Mouse (Mus musculus): ENCODE data around the gene Nme7. TPM values are rescaled to one million over a fixed set of nuclear protein-coding genes. Genes with fewer than 3 reads are reported as not detected.

The Nme7 gene
- total and polyA plus RNA-seq, 2 experiments from 2014 or later, result 9.0 to 10.5 TPM

DNA sequence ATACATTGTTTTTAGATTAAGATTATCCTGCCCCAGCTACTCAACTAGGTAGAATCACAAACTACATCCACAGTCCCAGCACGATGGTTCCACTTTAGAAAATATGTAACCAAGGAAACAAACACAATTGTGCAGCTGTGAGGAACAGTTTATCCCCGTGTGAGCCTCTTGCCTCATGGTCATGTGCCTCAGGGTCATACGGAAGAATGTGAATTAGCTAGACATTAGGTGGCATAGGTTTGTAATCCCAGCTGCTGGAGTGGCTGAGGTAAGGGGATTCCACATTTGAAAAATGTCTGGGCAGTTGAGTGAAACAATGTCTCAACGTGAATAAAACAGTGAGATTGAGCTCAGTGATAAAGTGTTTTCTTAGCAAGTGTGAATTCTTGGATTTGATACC lies 93.8 kb downstream of the Nme7 start:
- no peak overlapping the region for H3K9ac ChIP-seq (replicated peaks; ENCODE audit: low read depth, low read length)
- no peaks in the 10 kb centered on the region for H3K27me3 ChIP-seq (ENCODE audit: control insufficient read depth, insufficient read depth, low read length)
- no peak for DNase-seq (ENCODE audit: low spot score)
- no peaks in the 10 kb centered on the region for H3K36me3 ChIP-seq (replicated peaks; ENCODE audit: control insufficient read depth, insufficient read depth, low read length)
- peaks cover 6% of the 10 kb centered on the region for H3K9me3 ChIP-seq (replicated peaks; ENCODE audit: control insufficient read depth, low read length)
- no peak for ATAC-seq (ENCODE audit: insufficient read depth, low read depth)
- whole genome bisulfite sequencing, result 36% methylated on average over 4 of the region's 4 CpGs
- no peak overlapping the region for H3K4me3 ChIP-seq (ENCODE audit: low read depth, low read length)
- no peak for TF ChIP-seq CTCF (IDR thresholded peaks at IDR 0.05; ENCODE audit: low read depth)
- peak; percentile 20; the same call in 1 of the 2 replicates for TF ChIP-seq EP300 (IDR thresholded peaks at IDR 0.05; ENCODE audit: low read depth)
- H3K27ac ChIP-seq (ENCODE audit: low read depth), result no peak overlapping the region
- no peaks in the 10 kb centered on the region for H3K4me1 ChIP-seq (ENCODE audit: control insufficient read depth, insufficient read depth)
- H3K4me2 ChIP-seq (ENCODE audit: low read depth, low read length), result no peak overlapping the region

DNA sequence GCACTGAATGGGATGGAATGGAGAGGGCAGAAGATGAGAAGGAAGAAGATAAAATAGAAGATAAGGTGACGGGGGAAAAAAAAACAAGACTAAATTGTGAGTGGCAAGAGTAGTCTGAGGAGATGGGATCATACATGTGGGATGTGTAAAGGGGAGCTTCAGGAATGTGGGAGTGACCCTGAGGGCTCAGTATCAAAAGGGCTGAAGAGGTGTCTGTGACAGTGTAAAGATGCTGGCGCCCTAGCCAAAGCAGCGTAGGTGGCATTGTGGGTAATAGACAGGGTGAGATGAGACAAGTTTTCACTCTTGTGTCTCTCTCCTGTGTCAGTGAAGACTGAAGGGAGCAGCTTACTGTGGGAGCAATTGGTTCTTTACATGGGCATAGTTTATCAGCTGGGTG lies 95.7 kb downstream of the Nme7 start:
- H3K9ac ChIP-seq (replicated peaks; ENCODE audit: low read depth, low read length), result no peak overlapping the region
- H3K9me3 ChIP-seq (replicated peaks; ENCODE audit: control insufficient read depth, low read length), result peaks cover 6% of the 10 kb centered on the region
- no peak overlapping the region for H3K4me3 ChIP-seq (ENCODE audit: low read depth, low read length)
- H3K36me3 ChIP-seq (replicated peaks; ENCODE audit: control insufficient read depth, insufficient read depth, low read length), result 0 out of 2 replicates have a peak, but pooled peaks cover 2% of the 10 kb centered on the region
- H3K27me3 ChIP-seq (ENCODE audit: control insufficient read depth, insufficient read depth, low read length), result no peaks in the 10 kb centered on the region
- no peak for TF ChIP-seq EP300 (IDR thresholded peaks at IDR 0.05; ENCODE audit: low read depth)
- TF ChIP-seq CTCF (IDR thresholded peaks at IDR 0.05; ENCODE audit: low read depth), result no peak
- ATAC-seq (ENCODE audit: insufficient read depth, low read depth), result no peak
- no peak for DNase-seq (ENCODE audit: low spot score)
- H3K4me2 ChIP-seq (ENCODE audit: low read depth, low read length), result no peak overlapping the region
- no peaks in the 10 kb centered on the region; the same call in 1 of the 2 replicates for H3K4me1 ChIP-seq (ENCODE audit: control insufficient read depth, insufficient read depth)
- H3K27ac ChIP-seq (ENCODE audit: low read depth), result no peak overlapping the region
- 74% methylated on average over 3 of the region's 3 CpGs for WGBS

DNA sequence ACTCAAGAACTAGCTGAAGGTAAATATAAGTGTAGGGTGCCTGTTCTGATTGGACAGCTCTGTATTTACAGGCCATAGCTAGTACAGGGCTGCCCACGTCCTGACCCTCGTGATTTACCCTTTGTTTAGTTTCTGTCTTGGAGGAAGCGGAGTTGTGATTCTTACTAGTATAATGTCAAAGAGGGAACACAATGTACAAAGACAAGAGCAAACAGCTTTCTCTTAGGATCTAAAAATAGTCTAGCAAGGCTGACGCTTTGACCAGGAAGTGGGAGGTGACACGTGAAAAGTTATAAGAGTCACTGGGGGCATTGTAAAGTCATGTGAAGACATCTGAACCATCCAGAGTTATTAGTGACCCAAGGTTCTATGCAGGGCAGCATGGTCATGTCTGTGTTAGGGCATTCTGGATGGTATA lies 101.5 kb downstream of the Nme7 start:
- H3K4me1 ChIP-seq (ENCODE audit: control insufficient read depth, insufficient read depth), result peaks cover 17% of the 10 kb centered on the region
- H3K4me3 ChIP-seq (ENCODE audit: low read depth, low read length), result no peak overlapping the region
- H3K27me3 ChIP-seq (ENCODE audit: control insufficient read depth, insufficient read depth, low read length), result no peaks in the 10 kb centered on the region
- H3K9me3 ChIP-seq (replicated peaks; ENCODE audit: control insufficient read depth, low read length), result peaks cover 6% of the 10 kb centered on the region
- ATAC-seq (ENCODE audit: insufficient read depth, low read depth) (peak; percentile 90), DNase-seq (ENCODE audit: low spot score) (peak; percentile 97)
- no peak overlapping the region for H3K4me2 ChIP-seq (ENCODE audit: low read depth, low read length)
- WGBS, result 3% methylated on average over 5 of the region's 5 CpGs
- peak overlapping the region; percentile 93 for H3K27ac ChIP-seq (ENCODE audit: low read depth)
- H3K36me3 ChIP-seq (replicated peaks; ENCODE audit: control insufficient read depth, insufficient read depth, low read length), result 0 out of 2 replicates have a peak, but pooled peaks cover 2% of the 10 kb centered on the region
- H3K9ac ChIP-seq (replicated peaks; ENCODE audit: low read depth, low read length), result no peak overlapping the region
- TF ChIP-seq CTCF (IDR thresholded peaks at IDR 0.05; ENCODE audit: low read depth) (no peak), EP300 (IDR thresholded peaks at IDR 0.05; ENCODE audit: low read depth) (peak; percentile 99)

DNA sequence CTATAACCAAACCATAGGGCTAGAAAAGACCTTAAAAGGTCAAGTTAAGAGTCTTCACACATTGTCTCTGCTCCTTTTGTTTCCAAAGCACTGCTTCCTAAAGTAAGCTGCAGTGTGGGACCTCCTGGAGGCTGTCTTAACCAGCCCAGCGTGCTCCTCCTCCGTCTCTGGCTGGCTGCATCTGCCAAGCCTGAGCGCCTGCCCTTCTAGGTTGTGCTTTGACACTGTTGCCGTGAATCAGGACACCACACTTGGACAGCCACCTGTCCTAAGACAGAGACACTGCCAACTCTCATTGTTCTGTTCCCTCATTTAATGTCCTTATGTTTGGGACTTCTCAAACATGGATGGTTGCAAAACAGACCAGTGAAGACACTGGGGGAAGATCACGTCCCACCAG lies 102.6 kb downstream of the Nme7 start:
- TF ChIP-seq EP300 (IDR thresholded peaks at IDR 0.05; ENCODE audit: low read depth) (no peak), CTCF (IDR thresholded peaks at IDR 0.05; ENCODE audit: low read depth) (no peak)
- 67% methylated on average over 5 of the region's 5 CpGs for WGBS
- Histone ChIP-seq H3K4me1 (ENCODE audit: control insufficient read depth, insufficient read depth) (peaks cover 17% of the 10 kb centered on the region), H3K9me3 (replicated peaks; ENCODE audit: control insufficient read depth, low read length) (peaks cover 6% of the 10 kb centered on the region), H3K4me3 (ENCODE audit: low read depth, low read length) (no peak overlapping the region), H3K9ac (replicated peaks; ENCODE audit: low read depth, low read length) (no peak overlapping the region), H3K4me2 (ENCODE audit: low read depth, low read length) (no peak overlapping the region), H3K36me3 (replicated peaks; ENCODE audit: control insufficient read depth, insufficient read depth, low read length) (0 out of 2 replicates have a peak, but pooled peaks cover 2% of the 10 kb centered on the region), H3K27ac (ENCODE audit: low read depth) (peak overlapping the region; percentile 93), H3K27me3 (ENCODE audit: control insufficient read depth, insufficient read depth, low read length) (no peaks in the 10 kb centered on the region)
- ATAC-seq (ENCODE audit: insufficient read depth, low read depth) (no peak), DNase-seq (ENCODE audit: low spot score) (no peak)

DNA sequence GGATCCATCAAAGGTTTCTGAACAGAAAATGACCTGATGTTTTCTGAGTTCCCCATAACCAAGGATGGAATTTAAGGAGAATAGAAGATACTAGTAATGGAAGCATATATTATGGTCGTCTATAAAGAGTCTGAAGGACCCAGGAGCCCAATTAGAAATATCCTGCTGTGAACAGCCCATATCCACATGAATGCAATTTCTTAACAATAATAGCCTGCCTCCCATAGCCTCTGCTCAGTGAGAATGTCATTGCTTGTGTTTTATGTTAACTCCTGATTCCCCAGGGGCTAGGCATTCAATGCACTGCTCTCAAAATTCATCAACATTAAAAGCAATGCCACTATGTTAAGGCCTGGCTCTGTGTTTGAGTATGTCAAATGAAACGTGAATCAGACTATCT lies 104.7 kb downstream of the Nme7 start:
- no peak for DNase-seq (ENCODE audit: low spot score)
- 73% methylated on average over 2 of the region's 2 CpGs for WGBS

DNA sequence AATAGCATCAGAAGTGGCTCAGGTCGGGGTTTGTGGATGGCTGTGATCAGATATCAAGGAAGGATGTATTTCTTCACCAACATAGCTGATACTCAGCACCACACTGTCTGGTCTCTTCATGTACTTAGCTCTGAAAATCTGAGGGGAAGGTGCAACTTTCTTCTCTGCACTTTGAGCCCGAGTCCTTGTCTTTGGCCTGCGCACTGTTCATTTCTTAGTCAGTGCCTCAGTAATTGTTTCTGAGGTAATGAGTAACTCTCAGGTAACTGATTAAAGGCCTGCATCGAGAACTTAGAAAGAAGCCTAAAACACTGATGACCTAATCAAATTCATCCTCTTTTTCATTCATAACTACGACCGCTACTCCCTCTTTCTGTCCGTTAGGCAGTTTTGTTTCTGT lies 107.4 kb downstream of the Nme7 start:
- Histone ChIP-seq H3K4me2 (ENCODE audit: low read depth, low read length) (no peak overlapping the region), H3K4me3 (ENCODE audit: low read depth, low read length) (no peak overlapping the region), H3K9me3 (replicated peaks; ENCODE audit: control insufficient read depth, low read length) (no peaks in the 10 kb centered on the region), H3K4me1 (ENCODE audit: control insufficient read depth, insufficient read depth) (peaks cover 3% of the 10 kb centered on the region; the same call in 1 of the 2 replicates), H3K27me3 (ENCODE audit: control insufficient read depth, insufficient read depth, low read length) (no peaks in the 10 kb centered on the region), H3K9ac (replicated peaks; ENCODE audit: low read depth, low read length) (no peak overlapping the region), H3K27ac (ENCODE audit: low read depth) (no peak overlapping the region), H3K36me3 (replicated peaks; ENCODE audit: control insufficient read depth, insufficient read depth, low read length) (no peaks in the 10 kb centered on the region)
- 92% methylated on average over 7 of the region's 7 CpGs for WGBS
- ATAC-seq (ENCODE audit: insufficient read depth, low read depth) (no peak), DNase-seq (ENCODE audit: low spot score) (no peak)
- TF ChIP-seq EP300 (IDR thresholded peaks at IDR 0.05; ENCODE audit: low read depth), result no peak

More for the DNA sequence above, 104.7 kb downstream of the Nme7 start:
- Histone ChIP-seq H3K4me3 (ENCODE audit: low read depth, low read length) (no peak overlapping the region), H3K36me3 (replicated peaks; ENCODE audit: control insufficient read depth, insufficient read depth, low read length) (no peaks in the 10 kb centered on the region), H3K4me2 (ENCODE audit: low read depth, low read length) (no peak overlapping the region), H3K27ac (ENCODE audit: low read depth) (no peak overlapping the region), H3K9me3 (replicated peaks; ENCODE audit: control insufficient read depth, low read length) (no peaks in the 10 kb centered on the region), H3K27me3 (ENCODE audit: control insufficient read depth, insufficient read depth, low read length) (no peaks in the 10 kb centered on the region), H3K9ac (replicated peaks; ENCODE audit: low read depth, low read length) (no peak overlapping the region), H3K4me1 (ENCODE audit: control insufficient read depth, insufficient read depth) (peaks cover 17% of the 10 kb centered on the region)
- TF ChIP-seq CTCF (IDR thresholded peaks at IDR 0.05; ENCODE audit: low read depth), result no peak
- no peak for TF ChIP-seq EP300 (IDR thresholded peaks at IDR 0.05; ENCODE audit: low read depth)
- no peak for ATAC-seq (ENCODE audit: insufficient read depth, low read depth)

All from heart, postnatal 0 days (tissue).